Mouse (Mus musculus) limb, embryonic 11.5 days (tissue): ENCODE results near the gene Cbx6. TPM values are rescaled to one million over a fixed set of nuclear protein-coding genes. Genes with fewer than 3 reads are reported as not detected.

ENCODE experiments used
- ATAC-seq: fragments of 200-750 bp; cut with Nextera tagmentation; 2 replicates; pipeline ENCODE4 v1.8.0; 2017; ENCODE audit warnings: low read depth; ENCODE audit not compliant: insufficient number of reproducible peaks, low FRiP score, low TSS enrichment
- DNase-seq: peaks from one replicate; pipeline ENCODE4 v3.0.0-alpha.2; 2015; ENCODE audit warnings: low spot score
- H3K27ac ChIP-seq: fragments of 300-500 bp; sonication (generic); replicated peaks from 2 replicates; pipeline ENCODE4 v1.5.1; 2014; ENCODE audit warnings: low read depth, mild to moderate bottlenecking, low read length
- H3K27me3 ChIP-seq: fragments of 300-500 bp; sonication (generic); 2 replicates; pipeline ENCODE4 v1.6.1; 2014; ENCODE audit warnings: mild to moderate bottlenecking, low read length, mixed read lengths; ENCODE audit not compliant: control insufficient read depth, insufficient read depth
- H3K36me3 ChIP-seq: fragments of 300-500 bp; sonication (generic); 2 replicates; pipeline ENCODE4 v1.6.1; 2014; ENCODE audit warnings: mild to moderate bottlenecking, low read length, moderate library complexity, mixed read lengths; ENCODE audit not compliant: control insufficient read depth, insufficient read depth
- H3K4me1 ChIP-seq: fragments of 300-500 bp; sonication (generic); 2 replicates; pipeline ENCODE4 v1.6.1; 2014; ENCODE audit warnings: low read length, mixed read lengths; ENCODE audit not compliant: control insufficient read depth, insufficient read depth
- H3K4me2 ChIP-seq: fragments of 300-500 bp; sonication (generic); 2 replicates; pipeline ENCODE4 v1.6.1; 2014; ENCODE audit warnings: low read depth, mild to moderate bottlenecking, moderate library complexity; ENCODE audit not compliant: severe bottlenecking
- H3K4me3 ChIP-seq: fragments of 300-500 bp; sonication (generic); 2 replicates; pipeline ENCODE4 v1.5.1; 2014; ENCODE audit warnings: low read depth, low read length
- H3K9ac ChIP-seq: fragments of 300-500 bp; sonication (generic); 2 replicates; pipeline ENCODE4 v1.6.1; 2014; ENCODE audit warnings: mild to moderate bottlenecking, low read length
- H3K9me3 ChIP-seq: fragments of 300-500 bp; sonication (generic); 2 replicates; pipeline ENCODE4 v1.6.1; 2016; ENCODE audit warnings: low read length; ENCODE audit not compliant: control insufficient read depth
- WGBS: fragments of 180-500 bp; shearing (Covaris S2); extraction: QIAGEN DNeasy Blood & Tissue Kit; methylation state at CpG from one replicate; pipeline ENCODE4 v1.1.7; 2014; 5-methylcytosine and 5-hydroxymethylcytosine counted together
- polyA plus RNA-seq: library from polyadenylated mRNA; unstranded; fragments of >200 nt; fragmentation: Nextera tagmentation; extraction: Ambion mirVana; gene quantifications from 2 replicates; pipeline ENCODE4 v1.2.1, GENCODE M21; 2014

The Cbx6 gene
- polyA plus RNA-seq, 1 experiment from 2014 or later, result 12.5 TPM

GRCm38 (mm10) chr15:79803533-79804351 lies 30.7 kb downstream of the Cbx6 start:
- Histone ChIP-seq H3K27ac (no peak overlapping the region), H3K4me2 (peak overlapping the region; percentile 95), H3K4me1 (peaks cover 10% of the 10 kb centered on the region; the same call in 1 of the 2 replicates), H3K9me3 (no peaks in the 10 kb centered on the region), H3K4me3 (peak overlapping the region; percentile 44), H3K36me3 (no peaks in the 10 kb centered on the region), H3K9ac (peak overlapping the region; percentile 45; the same call in 1 of the 2 replicates), H3K27me3 (peaks cover 65% of the 10 kb centered on the region)
- no peak for DNase-seq
- no peak for ATAC-seq
- WGBS, result 5% methylated on average over 79 of the region's 81 CpGs

GRCm38 (mm10) chr15:79802304-79802703 lies 32.2 kb downstream of the Cbx6 start:
- Histone ChIP-seq H3K36me3 (no peaks in the 10 kb centered on the region), H3K27ac (no peak overlapping the region), H3K9me3 (no peaks in the 10 kb centered on the region), H3K4me3 (no peak overlapping the region), H3K9ac (no peak overlapping the region), H3K4me1 (peaks cover 10% of the 10 kb centered on the region; the same call in 1 of the 2 replicates), H3K4me2 (no peak overlapping the region), H3K27me3 (peaks cover 59% of the 10 kb centered on the region)
- WGBS, result 62% methylated on average over 4 of the region's 4 CpGs
- DNase-seq (no peak), ATAC-seq (no peak)

GRCm38 (mm10) chr15:79801646-79802045 lies 32.8 kb downstream of the Cbx6 start:
- peaks cover 54% of the 10 kb centered on the region for H3K27me3 ChIP-seq
- no peak overlapping the region for H3K4me2 ChIP-seq
- H3K4me1 ChIP-seq, result peaks cover 10% of the 10 kb centered on the region; the same call in 1 of the 2 replicates
- no peaks in the 10 kb centered on the region for H3K36me3 ChIP-seq
- no peak overlapping the region for H3K4me3 ChIP-seq
- WGBS, result 69% methylated on average over 2 of the region's 2 CpGs
- no peaks in the 10 kb centered on the region for H3K9me3 ChIP-seq
- H3K27ac ChIP-seq, result no peak overlapping the region
- DNase-seq (no peak), ATAC-seq (no peak)
- H3K9ac ChIP-seq, result no peak overlapping the region

- no peak overlapping the region for H3K4me3 ChIP-seq
- no peaks in the 10 kb centered on the region for H3K36me3 ChIP-seq
- H3K27ac ChIP-seq, result no peak overlapping the region
- no peak overlapping the region for H3K4me2 ChIP-seq
- H3K9ac ChIP-seq, result no peak overlapping the region
- peaks cover 46% of the 10 kb centered on the region for H3K27me3 ChIP-seq
- peaks cover 10% of the 10 kb centered on the region; the same call in 1 of the 2 replicates for H3K4me1 ChIP-seq
- ATAC-seq (no peak), DNase-seq (no peak)
- no peaks in the 10 kb centered on the region for H3K9me3 ChIP-seq
- 58% methylated on average over 11 of the region's 11 CpGs for WGBS
Measured at GRCm38 (mm10) chr15:79800701-79801100, 33.8 kb downstream of the Cbx6 start.

- Histone ChIP-seq H3K4me3 (no peak overlapping the region), H3K9me3 (no peaks in the 10 kb centered on the region), H3K9ac (no peak overlapping the region), H3K27ac (no peak overlapping the region), H3K4me2 (no peak overlapping the region), H3K36me3 (no peaks in the 10 kb centered on the region), H3K27me3 (peaks cover 25% of the 10 kb centered on the region), H3K4me1 (peaks cover 1% of the 10 kb centered on the region; the same call in 1 of the 2 replicates)
- 86% methylated on average over 10 of the region's 10 CpGs for WGBS
- DNase-seq (no peak), ATAC-seq (no peak)
Measured at GRCm38 (mm10) chr15:79798591-79798990, 35.9 kb downstream of the Cbx6 start.

- Histone ChIP-seq H3K27me3 (peaks cover 16% of the 10 kb centered on the region), H3K4me3 (no peak overlapping the region), H3K4me2 (no peak overlapping the region), H3K9ac (no peak overlapping the region), H3K36me3 (no peaks in the 10 kb centered on the region), H3K9me3 (no peaks in the 10 kb centered on the region), H3K27ac (no peak overlapping the region), H3K4me1 (no peaks in the 10 kb centered on the region)
- no peak for DNase-seq
- no peak for ATAC-seq
- 79% methylated on average over 8 of the region's 8 CpGs for WGBS
Measured at GRCm38 (mm10) chr15:79797680-79798079, 36.8 kb downstream of the Cbx6 start.

GRCm38 (mm10) chr15:79797096-79797495 lies 37.4 kb downstream of the Cbx6 start:
- 88% methylated on average over 7 of the region's 7 CpGs for WGBS

GRCm38 (mm10) chr15:79796256-79796655 lies 38.2 kb downstream of the Cbx6 start:
- H3K27me3 ChIP-seq, result peaks cover 4% of the 10 kb centered on the region; the same call in 1 of the 2 replicates
- 85% methylated on average over 12 of the region's 12 CpGs for WGBS
- no peak for ATAC-seq

More at GRCm38 (mm10) chr15:79797096-79797495, 37.4 kb downstream of the Cbx6 start:
- DNase-seq (no peak), ATAC-seq (no peak)
- Histone ChIP-seq H3K36me3 (no peaks in the 10 kb centered on the region), H3K9ac (no peak overlapping the region), H3K27ac (no peak overlapping the region), H3K4me3 (no peak overlapping the region), H3K4me1 (no peaks in the 10 kb centered on the region), H3K4me2 (no peak overlapping the region), H3K27me3 (peaks cover 11% of the 10 kb centered on the region), H3K9me3 (no peaks in the 10 kb centered on the region)

More at GRCm38 (mm10) chr15:79796256-79796655, 38.2 kb downstream of the Cbx6 start:
- H3K36me3 ChIP-seq, result no peaks in the 10 kb centered on the region
- no peaks in the 10 kb centered on the region for H3K9me3 ChIP-seq
- no peak overlapping the region for H3K4me2 ChIP-seq
- H3K27ac ChIP-seq, result no peak overlapping the region
- no peak for DNase-seq
- H3K4me3 ChIP-seq, result no peak overlapping the region
- H3K4me1 ChIP-seq, result no peaks in the 10 kb centered on the region
- no peak overlapping the region for H3K9ac ChIP-seq
